Mouse (Mus musculus): ENCODE measurements at regions not wholly inside any gene's neighbourhood (a gene's known extent, or its start where the extent isn't known, plus 50 kb on each side); places are given as distances from the start of the nearest gene placed in this dataset.

GRCm38 (mm10) chr11:48599033-48599432, 201.1 kb upstream of the Rack1 start:
- TF ChIP-seq CTCF (IDR thresholded peaks at IDR 0.05; ENCODE audit: low read depth) (no peak), EP300 (optimal IDR thresholded peaks at IDR 0.05) (no peak)

Measured in stomach, postnatal 0 days (tissue).